In the genomic region with DNA sequence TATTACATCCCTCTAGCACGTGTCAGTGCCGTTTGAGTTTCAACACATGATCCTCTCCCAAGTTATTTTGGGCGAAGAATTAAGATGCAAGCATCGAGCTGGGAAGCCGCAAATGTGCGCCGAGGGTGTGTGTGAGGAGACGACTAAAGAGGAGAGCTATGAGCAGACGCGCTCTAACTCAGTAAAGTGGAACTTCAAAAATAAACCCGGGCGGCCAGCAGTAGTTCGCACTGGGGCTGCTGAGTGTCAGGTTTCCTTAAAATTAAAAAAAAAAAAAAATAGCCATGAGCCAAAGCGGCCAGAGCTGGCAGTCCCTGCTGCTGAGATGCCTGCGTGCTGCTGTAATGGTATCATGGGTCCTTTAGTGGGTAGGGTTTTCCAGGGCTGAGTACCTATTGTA, we compare ENCODE assay signal across 11 mouse cellular contexts.
DNase-seq lines count a peak whose midpoint lies in the region; ATAC-seq and TF ChIP-seq lines count a peak whose summit lies in the region.
"Had no signal": no experiment of that assay in that cellular context is flagged by ENCODE, and none has a peak within 500 bp of the region (broad histone marks: within the 10 kb centered on the region; RNA-seq: fewer than 3 reads in every experiment).

No protein-coding gene starts in this region.

- DNase-seq in layer of hippocampus, adult 8-10 months (ENCODE audit: low spot score in 2 of 2), result peak; percentile 38 to 50
- no peak for DNase-seq in layer of hippocampus, postnatal 25 days (ENCODE audit: extremely low spot score in 1 of 2, low spot score in 1 of 2)
- peak; percentile 73 for DNase-seq in forebrain, postnatal 0 days
- DNase-seq in right cerebral cortex, postnatal 10 days (ENCODE audit: low spot score in 2 of 2), result peak; percentile 90 to 94
- DNase-seq in hindbrain, postnatal 0 days (ENCODE audit: low spot score), result no peak
- no peak for DNase-seq in spleen, postnatal 10 days (ENCODE audit: low spot score in 2 of 2)
- DNase-seq in kidney, adult 18-20 months, result no peak
- DNase-seq: adrenal gland, postnatal 25 days had no signal

- no peak overlapping the region for H3K9ac ChIP-seq in forebrain, postnatal 0 days
- H3K9ac ChIP-seq in heart, embryonic 16.5 days (ENCODE audit: low read length), result no peak overlapping the region
- H3K9ac ChIP-seq in hindbrain, postnatal 0 days (replicated peaks; ENCODE audit: low read length), result no peak overlapping the region
- H3K9ac ChIP-seq: midbrain, embryonic 12.5 days had no signal

- no peaks in the 10 kb centered on the region for H3K27me3 ChIP-seq in forebrain, postnatal 0 days (ENCODE audit: insufficient read depth, low read length)
- H3K27me3 ChIP-seq in heart, embryonic 16.5 days (ENCODE audit: control insufficient read depth, insufficient read depth, low read length), result no peaks in the 10 kb centered on the region
- H3K27me3 ChIP-seq in hindbrain, postnatal 0 days (ENCODE audit: insufficient read depth, low read length), result no peaks in the 10 kb centered on the region
- H3K27me3 ChIP-seq: midbrain, embryonic 12.5 days had no signal

- 45% methylated on average over 15 of the region's 15 CpGs for WGBS in forebrain, postnatal 0 days
- WGBS in heart, embryonic 16.5 days, result 30% methylated on average over 15 of the region's 15 CpGs
- 77% methylated on average over 15 of the region's 15 CpGs for WGBS in hindbrain, postnatal 0 days

- TF ChIP-seq CTCF in forebrain, postnatal 0 days (IDR thresholded peaks at IDR 0.05; ENCODE audit: low read depth), result no peak
- no peak for TF ChIP-seq CTCF in hindbrain, postnatal 0 days (IDR thresholded peaks at IDR 0.05; ENCODE audit: low read depth)

- H3K4me1 ChIP-seq in forebrain, postnatal 0 days (ENCODE audit: insufficient read depth), result peaks cover 15% of the 10 kb centered on the region
- H3K4me1 ChIP-seq in heart, embryonic 16.5 days (ENCODE audit: control insufficient read depth, insufficient read depth, low read length), result no peaks in the 10 kb centered on the region; the same call in 1 of the 2 replicates
- H3K4me1 ChIP-seq in hindbrain, postnatal 0 days (ENCODE audit: insufficient read depth, low read length), result 0 out of 2 replicates have a peak, but pooled peaks cover 4% of the 10 kb centered on the region
- H3K4me1 ChIP-seq: midbrain, embryonic 12.5 days had no signal

- H3K4me2 ChIP-seq in forebrain, postnatal 0 days (ENCODE audit: low read depth), result peak overlapping the region; percentile 1; the same call in 1 of the 2 replicates
- H3K4me2 ChIP-seq in heart, embryonic 16.5 days (ENCODE audit: low read depth, low read length), result peak overlapping the region; percentile 45
- no peak overlapping the region for H3K4me2 ChIP-seq in hindbrain, postnatal 0 days (ENCODE audit: low read depth, low read length)
- H3K4me2 ChIP-seq: midbrain, embryonic 12.5 days had no signal

- no peaks in the 10 kb centered on the region for H3K9me3 ChIP-seq in forebrain, postnatal 0 days (ENCODE audit: low read length)
- H3K9me3 ChIP-seq in heart, embryonic 16.5 days (replicated peaks; ENCODE audit: control insufficient read depth, low read length), result no peaks in the 10 kb centered on the region
- no peaks in the 10 kb centered on the region for H3K9me3 ChIP-seq in hindbrain, postnatal 0 days (ENCODE audit: low read length)
- H3K9me3 ChIP-seq: midbrain, embryonic 12.5 days had no signal

- peak; percentile 87 for ATAC-seq in forebrain, postnatal 0 days
- ATAC-seq in heart, embryonic 16.5 days (replicated peaks; ENCODE audit: extremely low read depth, insufficient read depth, low FRiP score), result 0 out of 2 replicates have a peak, but pooled peaks have one; percentile 20
- no peak for ATAC-seq in hindbrain, postnatal 0 days

- H3K4me3 ChIP-seq in forebrain, postnatal 0 days (ENCODE audit: low read depth, low read length), result no peak overlapping the region
- H3K4me3 ChIP-seq in heart, embryonic 16.5 days (ENCODE audit: low read length), result 0 out of 2 replicates have a peak overlapping the region, but pooled peaks have one; percentile 8
- no peak overlapping the region for H3K4me3 ChIP-seq in hindbrain, postnatal 0 days (ENCODE audit: low read length)
- H3K4me3 ChIP-seq: erythroblast, embryonic 14.5 days; midbrain, embryonic 12.5 days had no signal

- peak overlapping the region; percentile 59 for H3K27ac ChIP-seq in forebrain, postnatal 0 days (ENCODE audit: low read depth, low read length)
- 0 out of 2 replicates have a peak overlapping the region, but pooled peaks have one; percentile 7 for H3K27ac ChIP-seq in heart, embryonic 16.5 days (ENCODE audit: low read length)
- no peak overlapping the region for H3K27ac ChIP-seq in hindbrain, postnatal 0 days
- H3K27ac ChIP-seq: midbrain, embryonic 12.5 days had no signal

- peaks cover 27% of the 10 kb centered on the region for H3K36me3 ChIP-seq in forebrain, postnatal 0 days (ENCODE audit: insufficient read depth)
- no peaks in the 10 kb centered on the region for H3K36me3 ChIP-seq in heart, embryonic 16.5 days (ENCODE audit: control insufficient read depth, insufficient read depth)
- H3K36me3 ChIP-seq in hindbrain, postnatal 0 days (ENCODE audit: insufficient read depth, low read length), result peaks cover 23% of the 10 kb centered on the region

Comparison
In these comparisons a context has a peak if more than half of its experiments do, and no peak if none do; other contexts are left out.
1. DNase-seq: peak in layer of hippocampus, adult 8-10 months (2 of 2), forebrain, postnatal 0 days (single experiment) and right cerebral cortex, postnatal 10 days (2 of 2); none in layer of hippocampus, postnatal 25 days (0 of 2), hindbrain, postnatal 0 days (single experiment), spleen, postnatal 10 days (0 of 2) and kidney, adult 18-20 months (single experiment).